Mouse (Mus musculus) forebrain, embryonic 14.5 days (tissue): Measurements from ENCODE around the gene Trim60. TPM values are rescaled to one million over a fixed set of nuclear protein-coding genes. Genes with fewer than 3 reads are reported as not detected.

ENCODE experiments used
- ATAC-seq: fragments of 200-750 bp; cut with Nextera tagmentation; 2 replicates; pipeline ENCODE4 v1.8.0; 2017; ENCODE audit warnings: mild to moderate bottlenecking, moderate library complexity
- DNase-seq: peaks from one replicate; pipeline ENCODE4 v3.0.0-alpha.2; 2015; ENCODE audit warnings: low spot score
- H3K27ac ChIP-seq: fragments of 300-500 bp; sonication (generic); 2 replicates; pipeline ENCODE4 v1.5.1; 2014; ENCODE audit warnings: low read depth, mild to moderate bottlenecking, control low read depth, low read length, moderate library complexity
- H3K27me3 ChIP-seq: fragments of 300-500 bp; sonication (generic); replicated peaks from 2 replicates; pipeline ENCODE4 v1.6.1; 2014; ENCODE audit warnings: low read length, control low read depth, mixed read lengths; ENCODE audit not compliant: control insufficient read depth, insufficient read depth
- H3K36me3 ChIP-seq: fragments of 300-500 bp; sonication (generic); 2 replicates; pipeline ENCODE4 v1.6.1; 2014; ENCODE audit warnings: low read length, control low read depth; ENCODE audit not compliant: control insufficient read depth, insufficient read depth
- H3K4me1 ChIP-seq: fragments of 300-500 bp; sonication (generic); 2 replicates; pipeline ENCODE4 v1.6.1; 2014; ENCODE audit warnings: antibody characterized with exemption, low read length, control low read depth; ENCODE audit not compliant: control insufficient read depth, insufficient read depth
- H3K4me2 ChIP-seq: fragments of 300-500 bp; sonication (generic); 2 replicates; pipeline ENCODE4 v1.6.1; 2014; ENCODE audit warnings: mild to moderate bottlenecking, control low read depth, low read length
- H3K4me3 ChIP-seq: fragments of 300-500 bp; sonication (generic); 2 replicates; pipeline ENCODE4 v1.5.1; 2014; ENCODE audit warnings: low read depth, low read length, control low read depth
- H3K9ac ChIP-seq: fragments of 300-500 bp; sonication (generic); 2 replicates; pipeline ENCODE4 v1.6.1; 2014; ENCODE audit warnings: mild to moderate bottlenecking, low read length, control low read depth, moderate library complexity
- H3K9me3 ChIP-seq: fragments of 300-500 bp; sonication (generic); replicated peaks from 2 replicates; pipeline ENCODE4 v1.6.1; 2016; ENCODE audit warnings: low read length, control low read depth, mixed read lengths; ENCODE audit not compliant: control insufficient read depth
- WGBS: fragments of 180-500 bp; shearing (Covaris S2); extraction: QIAGEN DNeasy Blood & Tissue Kit; methylation state at CpG from one replicate; pipeline ENCODE4 v1.1.7; 2014; 5-methylcytosine and 5-hydroxymethylcytosine counted together
- polyA plus RNA-seq: library from polyadenylated mRNA; unstranded; fragments of >200 nt; fragmentation: Nextera tagmentation; extraction: Ambion mirVana; gene quantifications from 2 replicates; pipeline ENCODE4 v1.2.1, GENCODE M21; 2014

Gene Trim60
- polyA plus RNA-seq, 1 experiment from 2014 or later: not detected

GRCm38 (mm10) chr8:65047801-65048200, 29.4 kb upstream of the Trim60 start:
- ATAC-seq: no peak
- Histone ChIP-seq H3K36me3 (no peaks in the 10 kb centered on the region), H3K27ac (no peak overlapping the region), H3K9me3 (no peaks in the 10 kb centered on the region), H3K4me2 (no peak overlapping the region), H3K4me3 (no peak overlapping the region), H3K9ac (no peak overlapping the region), H3K4me1 (no peaks in the 10 kb centered on the region), H3K27me3 (no peaks in the 10 kb centered on the region)
- WGBS: 80% methylated on average over 4 of the region's 4 CpGs
- no peak for DNase-seq

- ATAC-seq (no peak), DNase-seq (no peak)
- Histone ChIP-seq H3K4me2 (no peak overlapping the region), H3K27ac (no peak overlapping the region), H3K9me3 (no peaks in the 10 kb centered on the region), H3K9ac (no peak overlapping the region), H3K36me3 (no peaks in the 10 kb centered on the region), H3K27me3 (no peaks in the 10 kb centered on the region), H3K4me1 (no peaks in the 10 kb centered on the region), H3K4me3 (no peak overlapping the region)
- WGBS: 98% methylated on average over 4 of the region's 4 CpGs
These were observed 28.8 kb upstream of the Trim60 start for GRCm38 (mm10) chr8:65047193-65047592.

- H3K27me3 ChIP-seq: no peaks in the 10 kb centered on the region
- no peak overlapping the region for H3K4me2 ChIP-seq
- no peaks in the 10 kb centered on the region for H3K4me1 ChIP-seq
- H3K9ac ChIP-seq: no peak overlapping the region
- no peaks in the 10 kb centered on the region for H3K9me3 ChIP-seq
- WGBS: 43% methylated on average over 5 of the region's 5 CpGs
- H3K36me3 ChIP-seq: no peaks in the 10 kb centered on the region
- H3K4me3 ChIP-seq: no peak overlapping the region
- DNase-seq (no peak), ATAC-seq (no peak)
- H3K27ac ChIP-seq: no peak overlapping the region
These were observed 28.2 kb upstream of the Trim60 start for GRCm38 (mm10) chr8:65046565-65046964.

- Histone ChIP-seq H3K4me1 (no peaks in the 10 kb centered on the region), H3K4me2 (peak within 1 kb of the TSS; percentile 49), H3K9me3 (no peaks in the 10 kb centered on the region), H3K4me3 (peak within 1 kb of the TSS; percentile 20), H3K27me3 (no peaks in the 10 kb centered on the region), H3K27ac (no peak within 1 kb of the TSS), H3K36me3 (no peaks in the 10 kb centered on the region), H3K9ac (peak within 1 kb of the TSS; percentile 13; the same call in 1 of the 2 replicates)
- ATAC-seq (peak; percentile 76; the same call in 1 of the 2 replicates), DNase-seq (peak; percentile 51)
- WGBS: 2% methylated on average over 8 of the region's 8 CpGs
These were observed 18.7 kb upstream of the Trim60 start, which contains the start of gene Apela for GRCm38 (mm10) chr8:65037117-65037533. Apela (minus strand) TSS chr8:65037336.

- H3K4me2 ChIP-seq: no peak overlapping the region
- WGBS: 21% methylated on average over 2 of the region's 2 CpGs
- H3K36me3 ChIP-seq: no peaks in the 10 kb centered on the region
- no peak for ATAC-seq
- H3K9me3 ChIP-seq: no peaks in the 10 kb centered on the region
- H3K27me3 ChIP-seq: no peaks in the 10 kb centered on the region
- H3K4me1 ChIP-seq: no peaks in the 10 kb centered on the region
- H3K4me3 ChIP-seq: no peak overlapping the region
- no peak overlapping the region for H3K9ac ChIP-seq
- DNase-seq: no peak
- no peak overlapping the region for H3K27ac ChIP-seq
These were observed 15.8 kb upstream of the Trim60 start for GRCm38 (mm10) chr8:65034136-65034535.

GRCm38 (mm10) chr8:65033056-65033455, 14.7 kb upstream of the Trim60 start:
- no peaks in the 10 kb centered on the region for H3K27me3 ChIP-seq
- no peak overlapping the region for H3K4me2 ChIP-seq
- ATAC-seq: no peak
- H3K27ac ChIP-seq: no peak overlapping the region
- DNase-seq: no peak
- H3K9me3 ChIP-seq: no peaks in the 10 kb centered on the region
- H3K4me1 ChIP-seq: no peaks in the 10 kb centered on the region
- 79% methylated on average over 13 of the region's 13 CpGs for WGBS
- no peak overlapping the region for H3K9ac ChIP-seq
- H3K4me3 ChIP-seq: no peak overlapping the region
- no peaks in the 10 kb centered on the region for H3K36me3 ChIP-seq

- Histone ChIP-seq H3K4me1 (no peaks in the 10 kb centered on the region), H3K9me3 (no peaks in the 10 kb centered on the region), H3K36me3 (no peaks in the 10 kb centered on the region), H3K27me3 (no peaks in the 10 kb centered on the region), H3K27ac (no peak overlapping the region), H3K4me3 (no peak overlapping the region), H3K9ac (no peak overlapping the region), H3K4me2 (no peak overlapping the region)
- ATAC-seq (no peak), DNase-seq (no peak)
- 100% methylated on average over 1 of the region's 1 CpGs for WGBS
These were observed 13.7 kb upstream of the Trim60 start for GRCm38 (mm10) chr8:65032107-65032506.

- DNase-seq: no peak
- no peaks in the 10 kb centered on the region for H3K4me1 ChIP-seq
- WGBS: 80% methylated on average over 4 of the region's 4 CpGs
- no peak for ATAC-seq
- H3K4me2 ChIP-seq: no peak overlapping the region
- H3K9ac ChIP-seq: no peak overlapping the region
- H3K4me3 ChIP-seq: no peak overlapping the region
- H3K9me3 ChIP-seq: no peaks in the 10 kb centered on the region
- no peaks in the 10 kb centered on the region for H3K36me3 ChIP-seq
- no peaks in the 10 kb centered on the region for H3K27me3 ChIP-seq
- no peak overlapping the region for H3K27ac ChIP-seq
These were observed 12.5 kb upstream of the Trim60 start for GRCm38 (mm10) chr8:65030735-65031485.

- DNase-seq (no peak), ATAC-seq (no peak)
- 88% methylated on average over 4 of the region's 4 CpGs for WGBS
These were observed 11.4 kb upstream of the Trim60 start for GRCm38 (mm10) chr8:65029776-65030175.

More at GRCm38 (mm10) chr8:65029776-65030175, 11.4 kb upstream of the Trim60 start:
- no peaks in the 10 kb centered on the region for H3K4me1 ChIP-seq
- H3K36me3 ChIP-seq: no peaks in the 10 kb centered on the region
- no peak overlapping the region for H3K27ac ChIP-seq
- no peak overlapping the region for H3K9ac ChIP-seq
- no peaks in the 10 kb centered on the region for H3K27me3 ChIP-seq
- no peak overlapping the region for H3K4me2 ChIP-seq
- H3K9me3 ChIP-seq: no peaks in the 10 kb centered on the region
- no peak overlapping the region for H3K4me3 ChIP-seq
